Mouse (Mus musculus): ENCODE data around the gene Atp5e. TPM values are rescaled to one million over a fixed set of nuclear protein-coding genes. Genes with fewer than 3 reads are reported as not detected.

Atp5e gene
- polyA plus RNA-seq, 1 experiment from 2014 or later = 1,156 TPM

- DNase-seq (ENCODE audit: low spot score) (no peak), ATAC-seq (replicated peaks; ENCODE audit: low FRiP score, low read depth) (no peak)
- no peaks in the 10 kb centered on the region for H3K27me3 ChIP-seq (ENCODE audit: insufficient read depth, low read length)
- H3K9ac ChIP-seq (ENCODE audit: low read depth, low read length) = no peak overlapping the region
- H3K4me3 ChIP-seq (replicated peaks; ENCODE audit: low read depth, low read length) = no peak overlapping the region
- no peaks in the 10 kb centered on the region for H3K4me1 ChIP-seq (replicated peaks; ENCODE audit: insufficient read depth, low read length)
- H3K27ac ChIP-seq = no peak overlapping the region
- no peaks in the 10 kb centered on the region for H3K9me3 ChIP-seq (replicated peaks; ENCODE audit: low read length)
- 86% methylated on average over 14 of the region's 14 CpGs for WGBS
- TF ChIP-seq CTCF (IDR thresholded peaks at IDR 0.05; ENCODE audit: low read depth) = no peak
- no peak overlapping the region for H3K4me2 ChIP-seq (ENCODE audit: low read length)
- H3K36me3 ChIP-seq (ENCODE audit: insufficient read depth, low read length) = no peaks in the 10 kb centered on the region
Measured at GRCm38 (mm10) chr2:174500814-174501503, 37.1 kb upstream of the Atp5e start.

GRCm38 (mm10) chr2:174492858-174493257 lies 29.0 kb upstream of the Atp5e start:
- no peak overlapping the region for H3K4me2 ChIP-seq (ENCODE audit: low read length)
- no peak for ATAC-seq (replicated peaks; ENCODE audit: low FRiP score, low read depth)
- H3K9ac ChIP-seq (ENCODE audit: low read depth, low read length) = no peak overlapping the region
- no peak for DNase-seq (ENCODE audit: low spot score)
- H3K27ac ChIP-seq = no peak overlapping the region
- WGBS = 65% methylated on average over 2 of the region's 2 CpGs
- no peaks in the 10 kb centered on the region for H3K36me3 ChIP-seq (ENCODE audit: insufficient read depth, low read length)
- TF ChIP-seq CTCF (IDR thresholded peaks at IDR 0.05; ENCODE audit: low read depth) = peak; percentile 35; the same call in 1 of the 2 replicates
- H3K4me3 ChIP-seq (replicated peaks; ENCODE audit: low read depth, low read length) = no peak overlapping the region
- peaks cover 4% of the 10 kb centered on the region; the same call in 1 of the 2 replicates for H3K9me3 ChIP-seq (replicated peaks; ENCODE audit: low read length)
- H3K4me1 ChIP-seq (replicated peaks; ENCODE audit: insufficient read depth, low read length) = no peaks in the 10 kb centered on the region
- no peaks in the 10 kb centered on the region for H3K27me3 ChIP-seq (ENCODE audit: insufficient read depth, low read length)

DNA sequence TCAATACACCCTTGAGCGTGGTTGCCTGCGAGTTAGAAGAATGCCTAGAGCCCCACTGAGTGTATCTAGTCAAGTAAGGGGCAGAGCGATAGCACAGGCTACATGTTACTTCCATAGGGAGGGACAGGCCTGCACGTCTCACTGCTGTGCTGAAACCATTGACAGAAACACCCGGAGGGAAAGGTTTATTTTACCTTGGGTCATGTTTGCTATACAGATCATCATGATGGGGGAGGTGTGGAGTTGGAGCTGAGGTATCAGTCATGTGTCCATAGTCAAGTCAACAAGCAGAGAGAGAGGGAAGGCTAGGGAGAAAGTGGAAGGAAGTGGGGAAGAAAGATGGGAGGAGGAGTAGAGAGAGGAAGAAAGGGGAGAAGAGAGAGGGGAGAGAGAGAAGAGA lies 23.1 kb upstream of the Atp5e start:
- H3K27ac ChIP-seq = no peak overlapping the region
- ATAC-seq (replicated peaks; ENCODE audit: low FRiP score, low read depth) = no peak
- H3K9me3 ChIP-seq (replicated peaks; ENCODE audit: low read length) = no peaks in the 10 kb centered on the region
- no peak overlapping the region for H3K4me3 ChIP-seq (replicated peaks; ENCODE audit: low read depth, low read length)
- H3K4me1 ChIP-seq (replicated peaks; ENCODE audit: insufficient read depth, low read length) = no peaks in the 10 kb centered on the region
- no peak for TF ChIP-seq CTCF (IDR thresholded peaks at IDR 0.05; ENCODE audit: low read depth)
- no peaks in the 10 kb centered on the region for H3K27me3 ChIP-seq (ENCODE audit: insufficient read depth, low read length)
- H3K9ac ChIP-seq (ENCODE audit: low read depth, low read length) = no peak overlapping the region
- H3K36me3 ChIP-seq (ENCODE audit: insufficient read depth, low read length) = no peaks in the 10 kb centered on the region
- WGBS = 76% methylated on average over 5 of the region's 5 CpGs
- H3K4me2 ChIP-seq (ENCODE audit: low read length) = no peak overlapping the region
- DNase-seq (ENCODE audit: low spot score) = no peak

DNA sequence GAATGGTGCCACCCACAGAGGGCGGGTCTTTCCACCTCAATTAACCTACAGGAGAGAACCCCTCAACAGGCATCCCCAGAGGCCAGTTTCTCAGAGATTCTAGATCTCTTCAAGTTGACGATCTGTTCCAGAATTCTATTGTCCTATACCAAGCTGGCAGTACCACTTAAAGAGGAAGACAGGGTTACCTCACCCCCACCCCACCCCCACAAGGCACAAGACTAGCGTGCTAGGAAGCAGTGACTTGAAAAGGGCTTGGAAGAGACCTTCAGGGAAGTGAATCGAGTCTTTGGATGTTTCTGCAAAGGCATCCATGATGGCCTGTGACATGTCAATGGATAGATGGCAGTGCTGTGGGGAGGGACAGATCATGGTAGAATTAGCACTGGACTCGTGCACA lies 14.8 kb upstream of the Atp5e start:
- 68% methylated on average over 5 of the region's 5 CpGs for WGBS
- no peaks in the 10 kb centered on the region for H3K4me1 ChIP-seq (replicated peaks; ENCODE audit: insufficient read depth, low read length)
- no peaks in the 10 kb centered on the region for H3K27me3 ChIP-seq (ENCODE audit: insufficient read depth, low read length)
- H3K9me3 ChIP-seq (replicated peaks; ENCODE audit: low read length) = no peaks in the 10 kb centered on the region
- H3K27ac ChIP-seq = no peak overlapping the region
- H3K36me3 ChIP-seq (ENCODE audit: insufficient read depth, low read length) = no peaks in the 10 kb centered on the region
- H3K4me3 ChIP-seq (replicated peaks; ENCODE audit: low read depth, low read length) = no peak overlapping the region
- H3K4me2 ChIP-seq (ENCODE audit: low read length) = no peak overlapping the region
- no peak overlapping the region for H3K9ac ChIP-seq (ENCODE audit: low read depth, low read length)
- ATAC-seq (replicated peaks; ENCODE audit: low FRiP score, low read depth) (no peak), DNase-seq (ENCODE audit: low spot score) (no peak)
- no peak for TF ChIP-seq CTCF (IDR thresholded peaks at IDR 0.05; ENCODE audit: low read depth)

GRCm38 (mm10) chr2:174477543-174478319 lies 13.8 kb upstream of the Atp5e start:
- Histone ChIP-seq H3K9me3 (replicated peaks; ENCODE audit: low read length) (no peaks in the 10 kb centered on the region), H3K4me2 (ENCODE audit: low read length) (no peak overlapping the region), H3K9ac (ENCODE audit: low read depth, low read length) (no peak overlapping the region), H3K27me3 (ENCODE audit: insufficient read depth, low read length) (no peaks in the 10 kb centered on the region), H3K27ac (no peak overlapping the region), H3K4me1 (replicated peaks; ENCODE audit: insufficient read depth, low read length) (no peaks in the 10 kb centered on the region; the same call in 1 of the 2 replicates), H3K4me3 (replicated peaks; ENCODE audit: low read depth, low read length) (no peak overlapping the region), H3K36me3 (ENCODE audit: insufficient read depth, low read length) (no peaks in the 10 kb centered on the region)
- DNase-seq (ENCODE audit: low spot score) = no peak
- no peak for ATAC-seq (replicated peaks; ENCODE audit: low FRiP score, low read depth)
- no peak for TF ChIP-seq CTCF (IDR thresholded peaks at IDR 0.05; ENCODE audit: low read depth)
- 63% methylated on average over 3 of the region's 3 CpGs for WGBS

DNA sequence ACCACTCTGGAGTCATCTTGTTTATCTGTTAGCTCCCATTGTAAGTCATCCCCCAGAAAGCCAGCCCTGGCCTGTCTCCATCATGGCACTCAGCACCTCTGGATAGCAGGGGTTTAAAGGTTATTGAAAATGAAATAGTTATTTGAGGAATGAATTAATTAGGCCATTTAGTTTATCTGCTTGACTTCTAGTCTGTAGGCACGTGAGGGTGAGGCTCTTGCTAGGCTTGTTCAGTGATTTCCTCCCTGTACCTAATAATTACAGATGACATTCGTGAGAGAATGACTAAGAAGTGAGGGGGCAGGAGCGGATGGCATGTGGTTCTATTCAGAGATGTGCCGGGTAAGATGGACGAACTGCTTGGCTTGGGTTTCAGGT lies 9.6 kb upstream of the Atp5e start:
- H3K27me3 ChIP-seq (ENCODE audit: insufficient read depth, low read length) = no peaks in the 10 kb centered on the region
- H3K36me3 ChIP-seq (ENCODE audit: insufficient read depth, low read length) = peaks cover 3% of the 10 kb centered on the region; the same call in 1 of the 2 replicates
- H3K9me3 ChIP-seq (replicated peaks; ENCODE audit: low read length) = no peaks in the 10 kb centered on the region
- ATAC-seq (replicated peaks; ENCODE audit: low FRiP score, low read depth) (no peak), DNase-seq (ENCODE audit: low spot score) (no peak)
- peak overlapping the region; percentile 36; the same call in 1 of the 2 replicates for H3K27ac ChIP-seq
- H3K4me3 ChIP-seq (replicated peaks; ENCODE audit: low read depth, low read length) = peak overlapping the region; percentile 31
- H3K9ac ChIP-seq (ENCODE audit: low read depth, low read length) = 0 out of 2 replicates have a peak overlapping the region, but pooled peaks have one; percentile 43
- peak overlapping the region; percentile 64 for H3K4me2 ChIP-seq (ENCODE audit: low read length)
- H3K4me1 ChIP-seq (replicated peaks; ENCODE audit: insufficient read depth, low read length) = peaks cover 4% of the 10 kb centered on the region; the same call in 1 of the 2 replicates
- no peak for TF ChIP-seq CTCF (IDR thresholded peaks at IDR 0.05; ENCODE audit: low read depth)
- WGBS = 77% methylated on average over 5 of the region's 5 CpGs

All from kidney, postnatal 0 days (tissue).